Mouse (Mus musculus) embryonic facial prominence, embryonic 14.5 days (tissue): Measurements from ENCODE around the gene Tac2. TPM values are rescaled to one million over a fixed set of nuclear protein-coding genes. Genes with fewer than 3 reads are reported as not detected.

Experiments used
- ATAC-seq: fragments of 200-750 bp; cut with Nextera tagmentation; 2 replicates; pipeline ENCODE4 v1.8.0; 2017; ENCODE audit warnings: low read depth, moderate number of reproducible peaks, moderate TSS enrichment
- DNase-seq: peaks from one replicate; pipeline ENCODE4 v3.0.0-alpha.2; 2015; ENCODE audit warnings: low spot score
- H3K27ac ChIP-seq: fragments of 300-500 bp; sonication (generic); replicated peaks from 2 replicates; pipeline ENCODE4 v1.5.1; 2014; ENCODE audit warnings: low read depth, mild to moderate bottlenecking, low read length, moderate library complexity
- H3K27me3 ChIP-seq: fragments of 300-500 bp; sonication (generic); replicated peaks from 2 replicates; pipeline ENCODE4 v1.6.1; 2014; ENCODE audit warnings: low read length; ENCODE audit not compliant: control insufficient read depth, insufficient read depth
- H3K36me3 ChIP-seq: fragments of 300-500 bp; sonication (generic); 2 replicates; pipeline ENCODE4 v1.6.1; 2014; ENCODE audit warnings: low read length, mixed read lengths; ENCODE audit not compliant: control insufficient read depth, insufficient read depth
- H3K4me1 ChIP-seq: fragments of 300-500 bp; sonication (generic); 2 replicates; pipeline ENCODE4 v1.6.1; 2014; ENCODE audit warnings: antibody characterized with exemption, low read length; ENCODE audit not compliant: control insufficient read depth, insufficient read depth
- H3K4me2 ChIP-seq: fragments of 300-500 bp; sonication (generic); 2 replicates; pipeline ENCODE4 v1.6.1; 2014; ENCODE audit warnings: low read depth, mild to moderate bottlenecking, low read length, moderate library complexity, mixed read lengths
- H3K4me3 ChIP-seq: fragments of 300-500 bp; sonication (generic); 2 replicates; pipeline ENCODE4 v1.5.1; 2014; ENCODE audit warnings: low read depth, mild to moderate bottlenecking, low read length
- H3K9ac ChIP-seq: fragments of 300-500 bp; sonication (generic); 2 replicates; pipeline ENCODE4 v1.6.1; 2014; ENCODE audit warnings: low read depth, mild to moderate bottlenecking, low read length, moderate library complexity, mixed read lengths
- H3K9me3 ChIP-seq: fragments of 300-500 bp; sonication (generic); 2 replicates; pipeline ENCODE4 v1.6.1; 2016; ENCODE audit warnings: low read length; ENCODE audit not compliant: control insufficient read depth
- WGBS: fragments of 180-500 bp; shearing (Covaris S2); extraction: QIAGEN DNeasy Blood & Tissue Kit; methylation state at CpG from one replicate; pipeline ENCODE4 v1.1.7; 2014; 5-methylcytosine and 5-hydroxymethylcytosine counted together
- polyA plus RNA-seq: library from polyadenylated mRNA; unstranded; fragments of >200 nt; fragmentation: Nextera tagmentation; extraction: Ambion mirVana; gene quantifications from 2 replicates; pipeline ENCODE4 v1.2.1, GENCODE M21; 2014

The Tac2 gene
- polyA plus RNA-seq = 0.54 TPM in 1 of 2 replicates, not detected in the other

DNA sequence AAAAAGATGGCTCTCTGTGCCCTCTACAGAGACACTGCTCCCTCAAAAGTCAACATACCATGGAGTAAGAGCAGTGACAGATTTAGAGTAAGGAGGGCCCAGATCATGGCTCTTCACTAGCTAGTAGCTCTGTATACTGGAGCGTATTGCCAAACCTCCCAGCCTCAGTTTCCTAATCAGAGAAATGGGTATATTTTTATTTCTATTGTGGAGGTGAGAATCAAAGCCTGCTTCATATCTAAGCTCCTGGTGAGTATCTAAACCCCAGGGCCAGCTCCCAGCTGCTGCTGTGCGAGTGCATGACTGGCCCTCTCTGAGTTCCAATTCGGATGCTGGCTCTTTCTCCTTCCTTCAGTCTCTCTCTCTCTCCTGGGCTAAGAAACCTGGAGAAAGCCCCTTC lies at the start of gene Tac2:
Tac2 (plus strand) TSS at position 301 of the 400 bp plus-strand sequence.
- H3K4me3 ChIP-seq = no peak within 1 kb of the TSS
- ATAC-seq (no peak), DNase-seq (no peak)
- peaks cover 15% of the 10 kb centered on the region; the same call in 1 of the 2 replicates for H3K27me3 ChIP-seq
- H3K27ac ChIP-seq = no peak within 1 kb of the TSS
- WGBS = 74% methylated on average over 3 of the region's 3 CpGs
- no peak within 1 kb of the TSS for H3K4me2 ChIP-seq
- H3K9ac ChIP-seq = no peak within 1 kb of the TSS
- H3K9me3 ChIP-seq = no peaks in the 10 kb centered on the region
- peaks cover 12% of the 10 kb centered on the region for H3K4me1 ChIP-seq
- no peaks in the 10 kb centered on the region for H3K36me3 ChIP-seq

DNA sequence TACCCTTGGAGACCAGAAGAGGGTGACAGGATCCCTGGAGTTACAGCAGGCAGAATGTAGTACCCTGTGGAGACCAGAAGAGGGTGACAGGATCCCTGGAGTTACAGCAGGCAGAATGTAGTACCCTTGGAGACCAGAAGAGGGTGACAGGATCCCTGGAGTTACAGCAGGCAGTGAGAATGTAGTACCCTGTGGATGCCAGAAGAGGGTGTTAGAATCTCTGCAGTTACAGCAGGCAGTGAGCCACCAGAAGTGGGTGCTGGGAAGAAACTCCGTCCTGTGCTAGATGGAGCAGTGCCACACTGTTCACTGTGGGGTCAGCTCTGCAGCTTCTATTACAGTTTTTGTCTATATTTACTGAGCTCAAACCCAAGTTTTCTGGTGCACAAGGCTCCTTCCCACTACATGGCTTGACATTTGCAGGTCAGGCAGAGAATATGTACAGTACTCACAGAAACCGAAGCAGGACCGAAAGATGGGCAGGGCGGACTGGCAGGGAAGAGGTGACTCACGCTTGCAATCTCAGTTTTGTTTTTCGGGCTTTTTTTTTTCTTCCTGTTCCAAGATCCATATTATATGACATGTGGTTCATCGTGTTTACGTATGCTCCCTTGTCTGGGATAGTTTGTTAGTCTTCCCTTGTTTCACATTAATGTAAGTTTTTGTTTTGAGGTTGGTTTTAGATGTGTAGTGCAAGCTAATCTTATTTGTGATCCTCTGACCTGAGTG lies 49.3 kb upstream of the Tac2 start:
- H3K4me3 ChIP-seq = no peak overlapping the region
- ATAC-seq = peak; percentile 17; the same call in 1 of the 2 replicates
- no peaks in the 10 kb centered on the region for H3K4me1 ChIP-seq
- no peaks in the 10 kb centered on the region for H3K27me3 ChIP-seq
- no peaks in the 10 kb centered on the region for H3K9me3 ChIP-seq
- WGBS = 82% methylated on average over 8 of the region's 8 CpGs
- H3K4me2 ChIP-seq = no peak overlapping the region
- peak overlapping the region; percentile 56; the same call in 1 of the 2 replicates for H3K27ac ChIP-seq
- DNase-seq = peak; percentile 87
- H3K36me3 ChIP-seq = no peaks in the 10 kb centered on the region
- H3K9ac ChIP-seq = no peak overlapping the region

DNA sequence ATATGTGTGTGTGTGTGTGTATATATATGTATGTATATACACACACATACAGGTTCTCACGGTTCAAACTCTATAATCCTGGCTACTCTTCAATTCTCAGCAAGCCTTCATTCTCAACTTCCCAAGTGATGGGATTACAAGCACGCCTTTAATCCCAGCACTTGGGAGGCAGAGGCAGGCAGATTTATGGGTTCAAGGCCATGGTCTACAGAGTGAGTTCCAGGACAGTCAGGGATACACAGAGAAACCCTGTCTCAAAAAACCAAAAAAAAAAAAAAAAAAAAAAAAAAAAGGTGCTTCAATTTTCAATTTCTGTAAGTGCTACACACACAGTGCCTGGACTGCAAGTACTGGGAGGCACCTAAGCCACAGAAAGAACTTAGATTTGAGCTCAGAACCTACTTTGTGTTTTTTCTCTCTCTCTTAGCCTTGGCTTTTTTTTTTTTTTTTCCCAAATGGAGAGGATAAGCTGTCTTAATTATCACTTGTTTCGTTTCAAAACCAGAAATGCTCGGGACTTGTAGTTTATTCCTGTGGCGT lies 48.3 kb upstream of the Tac2 start:
- WGBS = 48% methylated on average over 5 of the region's 5 CpGs
- H3K36me3 ChIP-seq = no peaks in the 10 kb centered on the region
- no peaks in the 10 kb centered on the region for H3K27me3 ChIP-seq
- H3K4me3 ChIP-seq = peak overlapping the region; percentile 83
- ATAC-seq = no peak
- peak overlapping the region; percentile 83 for H3K27ac ChIP-seq
- H3K9ac ChIP-seq = peak overlapping the region; percentile 57
- H3K4me2 ChIP-seq = peak overlapping the region; percentile 96
- no peak for DNase-seq
- no peaks in the 10 kb centered on the region for H3K9me3 ChIP-seq
- no peaks in the 10 kb centered on the region for H3K4me1 ChIP-seq

DNA sequence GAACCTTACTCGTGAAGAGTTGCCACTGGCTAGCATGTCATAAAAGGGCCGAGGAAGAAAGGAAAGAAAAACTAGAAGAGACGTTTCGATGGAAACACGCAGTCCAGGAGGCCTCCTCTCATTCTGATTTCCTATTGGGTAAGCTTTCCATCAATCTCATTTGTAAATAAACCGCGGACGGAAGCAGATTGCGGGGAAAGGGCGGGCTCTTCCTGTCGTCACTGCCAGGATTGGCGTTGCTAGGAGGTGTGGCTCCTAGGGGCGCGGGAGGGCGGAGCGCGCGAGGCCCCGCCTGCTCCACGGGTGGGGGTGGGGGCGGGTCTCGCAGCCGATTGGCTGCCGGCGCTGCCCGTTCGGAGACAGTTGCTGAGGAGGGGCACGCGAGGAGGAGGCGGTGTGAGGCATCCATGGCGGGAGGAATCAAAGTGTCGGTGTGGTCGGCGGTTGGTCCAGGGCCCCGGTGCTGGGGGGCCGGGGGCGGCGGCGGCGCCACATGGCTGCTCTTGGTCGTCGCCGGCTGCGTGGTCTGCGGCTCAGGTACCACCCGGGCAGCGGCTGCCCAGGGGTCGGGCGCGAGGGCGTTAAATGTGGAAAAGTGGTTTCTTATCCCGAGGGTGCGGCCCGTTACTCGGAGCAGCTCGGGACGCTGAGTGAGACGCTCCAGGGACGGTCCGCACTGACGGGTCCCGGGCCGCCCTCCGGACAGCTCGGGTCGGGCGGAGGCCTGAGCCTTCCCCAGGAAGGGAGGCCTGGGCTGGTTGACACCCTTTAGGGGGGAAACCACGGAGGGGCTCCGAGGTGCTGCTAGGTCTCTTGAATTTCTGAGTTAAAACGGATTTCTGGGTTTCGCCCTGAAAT lies 47.4 kb upstream of the Tac2 start:
- Histone ChIP-seq H3K4me3 (peak overlapping the region; percentile 83), H3K36me3 (no peaks in the 10 kb centered on the region), H3K4me2 (peak overlapping the region; percentile 96), H3K4me1 (no peaks in the 10 kb centered on the region), H3K9me3 (no peaks in the 10 kb centered on the region), H3K9ac (peak overlapping the region; percentile 71), H3K27ac (peak overlapping the region; percentile 83), H3K27me3 (no peaks in the 10 kb centered on the region)
- ATAC-seq (peak; percentile 95), DNase-seq (peak; percentile 99)
- under 1% methylated on average over 33 of the region's 71 CpGs for WGBS

DNA sequence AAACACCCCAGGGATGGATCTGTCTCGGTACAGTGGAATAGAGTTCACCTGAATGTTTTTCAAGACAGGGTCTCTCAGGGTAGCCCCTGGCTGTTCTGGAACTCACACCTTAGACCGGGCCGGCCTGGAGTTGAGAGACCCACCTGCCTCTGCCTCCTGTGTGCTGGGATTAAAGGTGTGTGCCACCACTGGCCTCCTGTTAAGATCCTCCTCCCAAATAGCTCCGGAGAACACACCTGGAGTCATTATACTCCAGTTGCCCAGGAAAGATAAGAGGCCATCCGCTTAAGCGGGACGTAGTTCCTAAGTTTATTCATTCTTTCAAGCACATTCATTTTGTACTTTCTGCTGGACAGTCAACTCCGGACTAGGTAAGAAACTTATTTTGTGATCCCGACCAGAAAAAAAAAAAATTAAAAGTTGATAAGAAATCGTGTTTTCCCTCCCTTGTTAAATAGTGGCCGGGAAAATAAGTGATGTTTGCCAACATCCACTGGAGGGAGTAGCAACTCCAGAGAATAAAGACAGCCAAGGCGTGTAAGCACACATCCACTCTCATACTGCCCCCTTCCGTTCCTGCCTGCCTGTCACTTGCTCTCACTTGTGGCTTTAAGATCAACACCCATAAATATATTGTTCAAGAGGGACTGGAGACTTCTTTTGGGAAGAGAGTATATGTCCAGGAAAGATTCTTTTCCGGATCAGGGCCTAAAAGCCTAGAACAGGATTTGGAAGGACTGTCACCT lies 46.5 kb upstream of the Tac2 start:
- Histone ChIP-seq H3K9me3 (no peaks in the 10 kb centered on the region), H3K9ac (peak overlapping the region; percentile 71), H3K27me3 (no peaks in the 10 kb centered on the region), H3K36me3 (no peaks in the 10 kb centered on the region), H3K4me1 (no peaks in the 10 kb centered on the region), H3K27ac (peak overlapping the region; percentile 75), H3K4me3 (peak overlapping the region; percentile 83), H3K4me2 (peak overlapping the region; percentile 96)
- DNase-seq (peak; percentile 94), ATAC-seq (no peak)
- WGBS = 11% methylated on average over 14 of the region's 14 CpGs

DNA sequence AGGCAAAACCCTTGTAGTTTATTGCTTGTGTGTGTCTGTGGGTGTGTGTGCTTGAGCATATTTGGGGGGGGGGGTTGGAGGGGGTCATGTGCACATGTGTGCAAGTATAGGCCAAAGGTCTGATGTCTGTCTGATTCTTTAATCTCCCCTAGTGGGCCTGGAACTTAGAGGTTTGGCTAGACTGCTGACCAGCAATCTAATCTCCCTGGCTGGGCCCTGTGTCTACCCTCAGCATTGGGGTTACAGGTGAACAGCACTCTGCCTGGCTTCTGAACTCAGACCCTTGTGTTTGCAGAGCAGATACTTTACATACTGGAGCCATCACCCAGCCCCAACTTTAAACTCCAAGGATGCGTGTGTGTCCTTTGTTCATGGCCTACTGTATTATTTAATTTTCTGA lies 45.1 kb upstream of the Tac2 start:
- no peaks in the 10 kb centered on the region for H3K9me3 ChIP-seq
- no peaks in the 10 kb centered on the region for H3K4me1 ChIP-seq
- ATAC-seq (no peak), DNase-seq (no peak)
- H3K4me2 ChIP-seq = no peak overlapping the region
- 85% methylated on average over 1 of the region's 1 CpGs for WGBS
- no peak overlapping the region for H3K27ac ChIP-seq
- H3K4me3 ChIP-seq = no peak overlapping the region
- H3K9ac ChIP-seq = 0 out of 2 replicates have a peak overlapping the region, but pooled peaks have one; percentile 6
- no peaks in the 10 kb centered on the region for H3K27me3 ChIP-seq
- H3K36me3 ChIP-seq = no peaks in the 10 kb centered on the region

DNA sequence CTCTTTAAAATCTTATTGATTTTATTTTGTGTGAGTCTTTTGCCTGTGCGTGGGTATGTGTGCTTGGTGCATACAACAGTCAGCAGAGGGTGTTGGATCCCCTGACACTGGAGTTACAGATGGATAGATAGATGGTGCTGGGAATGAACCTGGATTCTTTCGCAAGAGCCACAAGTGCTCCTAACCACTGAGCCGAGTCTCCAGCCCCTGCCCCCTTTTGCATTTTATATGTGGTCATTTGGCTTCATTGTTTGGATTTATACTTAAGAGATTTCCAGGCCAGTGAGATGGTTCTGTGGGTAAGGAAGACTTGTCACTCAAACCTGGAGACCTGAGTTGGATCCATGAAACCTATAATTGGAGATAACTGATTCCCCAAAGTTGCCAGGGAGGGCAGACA lies 44.4 kb upstream of the Tac2 start:
- Histone ChIP-seq H3K27me3 (no peaks in the 10 kb centered on the region), H3K4me3 (no peak overlapping the region), H3K4me2 (no peak overlapping the region), H3K27ac (no peak overlapping the region), H3K9me3 (no peaks in the 10 kb centered on the region), H3K9ac (no peak overlapping the region), H3K36me3 (no peaks in the 10 kb centered on the region), H3K4me1 (no peaks in the 10 kb centered on the region)
- 88% methylated on average over 3 of the region's 3 CpGs for WGBS
- ATAC-seq = no peak
- no peak for DNase-seq

DNA sequence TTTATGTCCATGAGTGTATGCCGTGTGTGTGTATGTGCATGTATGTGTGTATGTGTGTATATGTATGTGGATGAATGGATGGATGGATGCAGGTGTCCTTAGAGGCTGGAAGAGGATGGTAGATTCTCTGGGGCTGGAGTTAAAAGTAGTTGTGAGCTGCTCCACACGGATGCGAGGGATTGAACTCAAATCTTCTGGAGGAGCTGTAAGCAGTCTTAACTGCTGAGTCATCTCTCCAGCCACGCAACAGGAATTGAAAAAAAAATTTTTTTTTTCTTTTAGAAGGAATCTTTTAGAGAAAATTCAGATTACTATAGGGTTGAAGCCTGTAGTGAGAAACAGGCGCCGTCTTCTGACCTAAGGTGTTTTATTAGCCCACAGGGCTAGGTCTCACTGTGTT lies 41.4 kb upstream of the Tac2 start:
- Histone ChIP-seq H3K36me3 (no peaks in the 10 kb centered on the region), H3K9me3 (no peaks in the 10 kb centered on the region), H3K9ac (no peak overlapping the region), H3K4me3 (no peak overlapping the region), H3K27me3 (no peaks in the 10 kb centered on the region), H3K27ac (no peak overlapping the region), H3K4me2 (no peak overlapping the region), H3K4me1 (no peaks in the 10 kb centered on the region)
- WGBS = 84% methylated on average over 6 of the region's 6 CpGs
- DNase-seq = no peak
- no peak for ATAC-seq
